Mouse (Mus musculus) midbrain, embryonic 16.5 days (tissue): Measurements from ENCODE around the gene Bcar3. TPM values are rescaled to one million over a fixed set of nuclear protein-coding genes. Genes with fewer than 3 reads are reported as not detected.

ENCODE experiments used
- ATAC-seq: fragments of 200-750 bp; cut with Nextera tagmentation; 2 replicates; pipeline ENCODE4 v1.8.0; 2017; ENCODE audit warnings: moderate TSS enrichment
- H3K27ac ChIP-seq: fragments of 300-500 bp; sonication (generic); 2 replicates; pipeline ENCODE4 v1.5.1; 2014; ENCODE audit warnings: mild to moderate bottlenecking, low read length, mixed read lengths
- H3K27me3 ChIP-seq: fragments of 300-500 bp; sonication (generic); 2 replicates; pipeline ENCODE4 v1.6.1; 2014; ENCODE audit warnings: low read depth, low read length, mixed read lengths; ENCODE audit not compliant: control insufficient read depth, insufficient read depth
- H3K36me3 ChIP-seq: fragments of 300-500 bp; sonication (generic); 2 replicates; pipeline ENCODE4 v1.6.1; 2014; ENCODE audit warnings: mild to moderate bottlenecking, low read length, moderate library complexity, mixed read lengths; ENCODE audit not compliant: control insufficient read depth, insufficient read depth
- H3K4me1 ChIP-seq: fragments of 300-500 bp; sonication (generic); 2 replicates; pipeline ENCODE4 v1.6.1; 2014; ENCODE audit warnings: mild to moderate bottlenecking, low read length, mixed read lengths; ENCODE audit not compliant: control insufficient read depth, insufficient read depth
- H3K4me2 ChIP-seq: fragments of 300-500 bp; sonication (generic); 2 replicates; pipeline ENCODE4 v1.6.1; 2014; ENCODE audit warnings: mild to moderate bottlenecking, low read length, mixed read lengths
- H3K4me3 ChIP-seq: fragments of 300-500 bp; sonication (generic); 2 replicates; pipeline ENCODE4 v1.5.1; 2014; ENCODE audit warnings: low read depth, mild to moderate bottlenecking, low read length, moderate library complexity, mixed read lengths
- H3K9ac ChIP-seq: fragments of 300-500 bp; sonication (generic); 2 replicates; pipeline ENCODE4 v1.6.1; 2014; ENCODE audit warnings: low read depth, low read length, mixed read lengths
- H3K9me3 ChIP-seq: fragments of 300-500 bp; sonication (generic); replicated peaks from 2 replicates; pipeline ENCODE4 v1.6.1; 2014; ENCODE audit warnings: mild to moderate bottlenecking, low read length, mixed read lengths; ENCODE audit not compliant: control insufficient read depth, poor library complexity, severe bottlenecking
- WGBS: fragments of 180-500 bp; shearing (Covaris S2); extraction: QIAGEN DNeasy Blood & Tissue Kit; methylation state at CpG from one replicate; pipeline ENCODE4 v1.1.7; 2014; 5-methylcytosine and 5-hydroxymethylcytosine counted together
- polyA plus RNA-seq: library from polyadenylated mRNA; unstranded; fragments of >200 nt; fragmentation: Nextera tagmentation; extraction: Ambion mirVana; gene quantifications from 2 replicates; pipeline ENCODE4 v1.2.1, GENCODE M21; 2015

The Bcar3 gene
- polyA plus RNA-seq, 1 experiment from 2014 or later = 7.6 TPM

DNA sequence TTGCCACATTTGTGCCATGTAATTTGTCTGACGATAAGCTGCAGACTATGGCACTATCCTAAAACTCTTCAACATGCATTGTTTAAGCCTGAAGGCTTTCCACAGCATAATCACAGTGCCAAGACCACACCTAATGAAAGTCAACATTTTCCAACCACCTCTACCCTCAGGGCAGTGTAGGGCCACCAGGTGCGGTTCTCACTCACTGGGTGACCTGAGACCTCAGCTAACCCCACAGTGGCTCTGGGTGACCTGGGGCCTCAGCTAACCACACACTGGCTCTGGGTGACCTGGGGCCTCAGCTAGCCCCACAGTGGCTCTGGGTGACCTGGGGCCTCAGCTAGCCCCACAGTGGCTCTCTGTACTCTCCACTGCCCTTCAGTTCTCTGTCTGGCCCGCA is 30.6 kb downstream of the Bcar3 start:
- Histone ChIP-seq H3K4me3 (no peak overlapping the region), H3K4me2 (no peak overlapping the region), H3K9me3 (no peaks in the 10 kb centered on the region), H3K4me1 (no peaks in the 10 kb centered on the region), H3K36me3 (no peaks in the 10 kb centered on the region), H3K27ac (no peak overlapping the region), H3K9ac (no peak overlapping the region), H3K27me3 (no peaks in the 10 kb centered on the region)
- WGBS = 92% methylated on average over 3 of the region's 3 CpGs
- no peak for ATAC-seq

DNA sequence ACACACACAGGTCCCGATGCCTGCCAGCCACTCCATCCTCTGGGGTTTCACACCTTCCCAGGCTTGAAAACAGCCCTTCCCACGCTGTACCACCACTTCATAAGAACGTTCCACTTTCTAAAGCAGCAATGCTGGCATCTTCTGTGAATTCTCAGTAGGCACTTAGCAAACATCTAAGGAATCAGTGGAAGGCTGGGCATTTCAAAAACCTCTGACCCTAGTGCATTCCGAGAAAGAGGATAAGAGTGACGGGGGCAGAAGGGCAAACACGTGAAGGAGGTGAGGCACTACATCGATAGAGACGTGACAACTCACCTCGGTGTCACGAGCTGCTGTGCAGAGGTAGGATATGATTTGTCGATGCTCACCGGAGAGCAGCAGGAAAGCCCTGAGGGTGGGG is 36.5 kb downstream of the Bcar3 start:
- WGBS = 85% methylated on average over 12 of the region's 12 CpGs
- Histone ChIP-seq H3K9me3 (no peaks in the 10 kb centered on the region), H3K9ac (no peak overlapping the region), H3K4me3 (no peak overlapping the region), H3K4me2 (no peak overlapping the region), H3K27me3 (no peaks in the 10 kb centered on the region), H3K36me3 (no peaks in the 10 kb centered on the region), H3K27ac (no peak overlapping the region), H3K4me1 (no peaks in the 10 kb centered on the region; the same call in 1 of the 2 replicates)
- ATAC-seq = no peak

DNA sequence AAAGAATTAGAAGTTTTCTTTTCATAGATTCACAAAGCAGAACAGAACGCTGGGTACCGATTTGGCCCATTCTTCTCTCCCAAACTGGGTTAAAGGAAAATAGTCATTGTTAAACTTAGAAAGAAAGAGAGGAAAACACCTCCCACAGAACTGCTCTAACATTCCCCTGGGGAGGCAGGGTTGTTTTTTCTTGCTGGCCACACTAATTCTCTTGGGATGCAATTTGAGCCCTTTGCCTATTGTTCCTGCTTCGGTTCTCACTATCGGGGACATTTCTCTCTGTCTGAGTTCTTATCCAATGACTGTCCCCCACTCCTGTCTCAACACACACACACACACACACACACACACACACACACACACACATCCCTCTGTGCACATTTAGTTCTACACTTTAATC is 39.6 kb downstream of the Bcar3 start:
- no peaks in the 10 kb centered on the region; the same call in 1 of the 2 replicates for H3K4me1 ChIP-seq
- ATAC-seq = no peak
- WGBS = 19% methylated on average over 4 of the region's 4 CpGs

GRCm38 (mm10) chr3:122333902-122334301 is 40.0 kb downstream of the Bcar3 start:
- Histone ChIP-seq H3K4me2 (no peak overlapping the region), H3K27ac (no peak overlapping the region), H3K27me3 (no peaks in the 10 kb centered on the region), H3K9ac (no peak overlapping the region), H3K4me1 (no peaks in the 10 kb centered on the region; the same call in 1 of the 2 replicates), H3K4me3 (no peak overlapping the region), H3K9me3 (no peaks in the 10 kb centered on the region), H3K36me3 (no peaks in the 10 kb centered on the region)
- no peak for ATAC-seq
- 51% methylated on average over 7 of the region's 7 CpGs for WGBS

More for the DNA sequence above, 39.6 kb downstream of the Bcar3 start:
- H3K9me3 ChIP-seq = no peaks in the 10 kb centered on the region
- no peak overlapping the region for H3K4me3 ChIP-seq
- H3K4me2 ChIP-seq = no peak overlapping the region
- no peaks in the 10 kb centered on the region for H3K27me3 ChIP-seq
- H3K9ac ChIP-seq = no peak overlapping the region
- H3K36me3 ChIP-seq = no peaks in the 10 kb centered on the region
- H3K27ac ChIP-seq = no peak overlapping the region

- no peak overlapping the region for H3K4me3 ChIP-seq
- no peaks in the 10 kb centered on the region for H3K27me3 ChIP-seq
- H3K27ac ChIP-seq = no peak overlapping the region
- 78% methylated on average over 7 of the region's 7 CpGs for WGBS
- no peaks in the 10 kb centered on the region; the same call in 1 of the 2 replicates for H3K4me1 ChIP-seq
- ATAC-seq = no peak
- no peak overlapping the region for H3K4me2 ChIP-seq
- no peaks in the 10 kb centered on the region for H3K9me3 ChIP-seq
- H3K36me3 ChIP-seq = no peaks in the 10 kb centered on the region
- no peak overlapping the region for H3K9ac ChIP-seq
These were observed 40.4 kb downstream of the Bcar3 start for GRCm38 (mm10) chr3:122334375-122334774.

- Histone ChIP-seq H3K9ac (no peak overlapping the region), H3K27ac (no peak overlapping the region), H3K4me2 (no peak overlapping the region), H3K4me1 (no peaks in the 10 kb centered on the region; the same call in 1 of the 2 replicates), H3K36me3 (no peaks in the 10 kb centered on the region), H3K4me3 (no peak overlapping the region), H3K27me3 (no peaks in the 10 kb centered on the region), H3K9me3 (no peaks in the 10 kb centered on the region)
- ATAC-seq = no peak
- 92% methylated on average over 4 of the region's 4 CpGs for WGBS
These were observed 42.1 kb downstream of the Bcar3 start for GRCm38 (mm10) chr3:122336030-122336429.

DNA sequence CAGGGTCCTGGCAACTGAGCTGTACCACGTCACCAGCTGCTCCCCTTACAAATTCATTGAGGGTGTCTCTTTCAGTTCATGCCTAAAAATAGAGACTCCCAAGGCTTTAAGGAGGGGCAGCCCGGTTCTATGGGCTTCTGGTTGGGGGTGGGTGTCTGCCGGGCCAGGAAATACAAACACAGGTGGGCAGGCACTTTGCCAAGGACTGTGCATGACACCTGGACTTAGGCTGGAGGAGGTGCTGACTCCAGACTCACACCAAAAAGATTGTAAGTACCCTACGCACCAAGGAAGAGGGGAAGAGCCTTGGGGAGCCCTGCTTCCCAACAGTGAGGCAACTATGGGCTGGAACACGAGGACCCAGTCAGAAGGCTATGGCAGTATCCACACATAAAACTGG is 44.1 kb downstream of the Bcar3 start:
- Histone ChIP-seq H3K27me3 (no peaks in the 10 kb centered on the region), H3K9ac (no peak overlapping the region), H3K9me3 (no peaks in the 10 kb centered on the region), H3K36me3 (no peaks in the 10 kb centered on the region), H3K27ac (no peak overlapping the region), H3K4me2 (no peak overlapping the region), H3K4me1 (no peaks in the 10 kb centered on the region; the same call in 1 of the 2 replicates), H3K4me3 (no peak overlapping the region)
- ATAC-seq = no peak
- WGBS = 80% methylated on average over 5 of the region's 5 CpGs

GRCm38 (mm10) chr3:122338897-122339296 is 45.0 kb downstream of the Bcar3 start:
- no peaks in the 10 kb centered on the region for H3K36me3 ChIP-seq
- H3K4me2 ChIP-seq = no peak overlapping the region
- H3K9me3 ChIP-seq = no peaks in the 10 kb centered on the region
- no peak overlapping the region for H3K27ac ChIP-seq
- ATAC-seq = no peak
- H3K4me3 ChIP-seq = no peak overlapping the region
- no peak overlapping the region for H3K9ac ChIP-seq
- no peaks in the 10 kb centered on the region for H3K27me3 ChIP-seq
- H3K4me1 ChIP-seq = no peaks in the 10 kb centered on the region; the same call in 1 of the 2 replicates
- 94% methylated on average over 7 of the region's 7 CpGs for WGBS

DNA sequence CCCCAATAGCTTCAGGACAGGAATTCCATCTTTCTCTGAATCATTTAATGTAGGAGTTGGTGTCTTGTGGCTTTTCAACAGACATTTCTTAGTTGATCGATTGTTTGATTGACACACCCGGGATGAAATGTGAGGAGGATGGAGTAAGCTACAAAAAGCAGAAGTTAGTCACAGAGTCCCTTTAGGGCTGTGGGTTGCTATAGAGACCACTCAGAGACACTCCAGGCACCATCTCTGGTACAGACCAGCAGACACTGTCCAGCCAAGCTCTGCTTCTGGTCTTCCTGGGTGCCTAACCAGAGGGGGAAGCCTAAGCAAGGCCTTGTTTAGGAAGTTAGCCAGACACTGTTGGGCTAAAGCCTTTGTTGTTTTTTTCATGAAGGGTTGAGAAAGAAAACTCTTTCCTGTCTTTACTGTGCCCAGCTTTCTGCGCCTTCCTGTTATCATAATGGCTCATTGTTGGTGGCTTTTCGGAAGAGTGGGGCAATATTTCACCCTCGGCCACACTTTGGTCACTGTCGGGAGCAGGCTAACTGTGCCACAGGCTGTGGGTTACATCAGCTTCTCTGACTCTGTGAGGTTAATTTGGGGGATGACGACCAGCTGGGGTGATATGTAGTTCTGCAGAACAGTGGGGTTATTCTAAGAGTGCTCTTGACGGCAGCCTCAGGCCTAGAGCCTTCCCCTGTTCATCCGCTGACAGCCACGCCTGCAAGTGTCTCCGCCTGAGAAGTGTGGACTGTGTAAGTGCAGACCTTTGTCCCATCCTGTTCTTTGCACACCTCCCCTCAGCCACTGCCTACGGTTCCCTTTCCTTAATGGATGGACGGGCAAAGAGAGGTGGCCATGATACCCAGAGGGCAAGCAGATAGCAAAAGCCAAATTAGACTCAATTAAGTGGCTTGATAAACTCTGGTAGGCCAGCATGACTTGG is 46.5 kb downstream of the Bcar3 start:
- Histone ChIP-seq H3K9me3 (no peaks in the 10 kb centered on the region), H3K4me3 (no peak overlapping the region), H3K36me3 (no peaks in the 10 kb centered on the region), H3K27ac (no peak overlapping the region), H3K4me2 (no peak overlapping the region), H3K27me3 (no peaks in the 10 kb centered on the region), H3K9ac (no peak overlapping the region), H3K4me1 (no peaks in the 10 kb centered on the region)
- no peak for ATAC-seq
- 86% methylated on average over 13 of the region's 13 CpGs for WGBS
